Mouse (Mus musculus): ENCODE measurements around the gene Gm10477. TPM values are rescaled to one million over a fixed set of nuclear protein-coding genes. Genes with fewer than 3 reads are reported as not detected.

The Gm10477 gene
- polyA plus RNA-seq, 1 experiment from 2014 or later = not detected

- H3K9ac ChIP-seq (replicated peaks; ENCODE audit: low read depth) = no peak within 1 kb of the TSS
- DNase-seq (ENCODE audit: low spot score) (no peak), ATAC-seq (no peak)
- WGBS = 84% methylated on average over 7 of the region's 7 CpGs
- no peaks in the 10 kb centered on the region for H3K9me3 ChIP-seq (ENCODE audit: low read length)
- TF ChIP-seq CTCF (IDR thresholded peaks at IDR 0.05) (no peak), EP300 (IDR thresholded peaks at IDR 0.05) (no peak)
- no peaks in the 10 kb centered on the region for H3K4me1 ChIP-seq (ENCODE audit: insufficient read depth, low read depth, low read length)
- no peak within 1 kb of the TSS for H3K4me2 ChIP-seq (replicated peaks; ENCODE audit: low read depth, low read length)
- H3K4me3 ChIP-seq (ENCODE audit: low read depth, low read length) = no peak within 1 kb of the TSS
- H3K27ac ChIP-seq (ENCODE audit: low read length) = no peak within 1 kb of the TSS
- H3K36me3 ChIP-seq (ENCODE audit: insufficient read depth, low read length) = no peaks in the 10 kb centered on the region
- H3K27me3 ChIP-seq (replicated peaks; ENCODE audit: insufficient read depth, low read length) = no peaks in the 10 kb centered on the region
These were observed 25.0 kb downstream of the Gm10477 start, which contains the start of gene Gm648 for GRCm38 (mm10) chrX:56549506-56549905. Gm648 (minus strand) TSS chrX:56549606.

DNA sequence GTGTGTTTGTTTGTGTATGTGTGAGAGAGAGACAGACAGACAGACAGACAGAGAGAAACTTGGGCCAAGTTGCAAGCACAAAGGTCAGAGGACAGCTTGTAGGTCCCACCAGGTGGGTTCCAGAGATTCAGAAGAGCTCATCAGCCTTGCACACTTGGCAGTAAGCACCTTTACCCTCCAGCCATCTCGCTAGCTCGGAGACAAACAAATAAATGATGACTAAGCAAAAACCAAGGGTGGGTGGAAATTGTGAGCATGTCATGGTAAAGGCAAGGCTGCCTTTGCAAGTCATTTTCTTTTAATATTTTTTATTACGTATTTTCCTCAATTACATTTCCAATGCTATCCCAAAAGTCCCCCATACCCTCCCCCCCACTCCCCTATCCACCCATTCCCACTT lies 29.0 kb downstream of the Gm10477 start:
- Histone ChIP-seq H3K4me1 (ENCODE audit: insufficient read depth, low read depth, low read length) (no peaks in the 10 kb centered on the region), H3K9ac (replicated peaks; ENCODE audit: low read depth) (no peak overlapping the region), H3K4me3 (ENCODE audit: low read depth, low read length) (no peak overlapping the region), H3K9me3 (ENCODE audit: low read length) (no peaks in the 10 kb centered on the region), H3K27ac (ENCODE audit: low read length) (no peak overlapping the region), H3K4me2 (replicated peaks; ENCODE audit: low read depth, low read length) (no peak overlapping the region), H3K27me3 (replicated peaks; ENCODE audit: insufficient read depth, low read length) (no peaks in the 10 kb centered on the region), H3K36me3 (ENCODE audit: insufficient read depth, low read length) (no peaks in the 10 kb centered on the region)
- TF ChIP-seq CTCF (IDR thresholded peaks at IDR 0.05) (no peak), EP300 (IDR thresholded peaks at IDR 0.05) (no peak)
- DNase-seq (ENCODE audit: low spot score) = no peak
- no peak for ATAC-seq
- WGBS = 64% methylated on average over 3 of the region's 3 CpGs

- no peak for ATAC-seq
- H3K27me3 ChIP-seq (replicated peaks; ENCODE audit: insufficient read depth, low read length) = no peaks in the 10 kb centered on the region
- 19% methylated on average over 6 of the region's 6 CpGs for WGBS
- no peaks in the 10 kb centered on the region for H3K4me1 ChIP-seq (ENCODE audit: insufficient read depth, low read depth, low read length)
- H3K27ac ChIP-seq (ENCODE audit: low read length) = no peak overlapping the region
- no peak overlapping the region for H3K4me3 ChIP-seq (ENCODE audit: low read depth, low read length)
- no peaks in the 10 kb centered on the region for H3K9me3 ChIP-seq (ENCODE audit: low read length)
- peak; percentile 12 for DNase-seq (ENCODE audit: low spot score)
- H3K9ac ChIP-seq (replicated peaks; ENCODE audit: low read depth) = no peak overlapping the region
- TF ChIP-seq EP300 (IDR thresholded peaks at IDR 0.05) (no peak), CTCF (IDR thresholded peaks at IDR 0.05) (peak; percentile 65)
- no peaks in the 10 kb centered on the region for H3K36me3 ChIP-seq (ENCODE audit: insufficient read depth, low read length)
- H3K4me2 ChIP-seq (replicated peaks; ENCODE audit: low read depth, low read length) = no peak overlapping the region
These were observed 47.9 kb downstream of the Gm10477 start for GRCm38 (mm10) chrX:56572465-56572864.

Other genes with a start within 250 kb of the Gm10477 start
- gene Zfp449, start 178.3 kb upstream of the Gm10477 start, polyA plus RNA-seq (2015; fragmentation: Nextera tagmentation; extraction: Ambion mirVana) = 2.1 and 2.4 TPM in 2 replicates
- 1.4 and 1.5 TPM in 2 replicates for gene Smim10l2a, start 150.2 kb upstream of the Gm10477 start, polyA plus RNA-seq (2015; fragmentation: Nextera tagmentation; extraction: Ambion mirVana)
- gene Gm2174, start 76.8 kb upstream of the Gm10477 start, polyA plus RNA-seq (2015; fragmentation: Nextera tagmentation; extraction: Ambion mirVana) = 0.74 TPM in 1 of 2 replicates, not detected in the other
- 27.0 and 30.9 TPM in 2 replicates for gene Ints6l, start 69.9 kb upstream of the Gm10477 start, polyA plus RNA-seq (2015; fragmentation: Nextera tagmentation; extraction: Ambion mirVana)
- 0.11 TPM in 1 of 2 replicates, not detected in the other for gene Gm648, start 24.9 kb downstream of the Gm10477 start, polyA plus RNA-seq (2015; fragmentation: Nextera tagmentation; extraction: Ambion mirVana)
- 11.8 and 12.1 TPM in 2 replicates for gene Mmgt1, start 73.3 kb downstream of the Gm10477 start, polyA plus RNA-seq (2015; fragmentation: Nextera tagmentation; extraction: Ambion mirVana)
- gene Slc9a6, start 85.0 kb downstream of the Gm10477 start, polyA plus RNA-seq (2015; fragmentation: Nextera tagmentation; extraction: Ambion mirVana) = 15.1 and 16.1 TPM in 2 replicates
- 982 and 1,058 TPM in 2 replicates for gene Fhl1, start 207.0 kb downstream of the Gm10477 start, polyA plus RNA-seq (2015; fragmentation: Nextera tagmentation; extraction: Ambion mirVana)